Mouse (Mus musculus): ENCODE measurements around the gene Ano6.

Ano6 gene

GRCm38 (mm10) chr15:95798266-95798665 lies 7.6 kb downstream of the Ano6 start:
- no peak for DNase-seq

DNA sequence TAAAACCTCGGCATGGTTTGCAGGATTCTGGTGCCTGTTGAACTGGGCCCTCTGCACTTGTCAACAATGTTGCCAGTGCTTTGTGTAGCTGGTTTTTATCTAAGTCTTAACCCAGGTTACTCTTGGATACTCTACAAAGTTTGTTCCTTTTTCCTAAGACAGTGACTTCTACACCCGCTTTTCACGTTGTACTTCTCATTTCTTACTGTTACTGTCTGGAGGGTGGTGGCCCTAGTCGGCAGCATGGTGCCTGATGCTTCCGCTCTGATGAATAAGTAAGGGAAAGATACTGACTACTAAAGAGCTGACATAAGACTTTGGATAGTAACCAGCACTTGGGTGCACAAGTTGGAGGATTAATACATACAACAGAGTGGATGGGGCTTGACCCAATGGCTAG lies 9.0 kb downstream of the Ano6 start:
- no peak for DNase-seq

DNA sequence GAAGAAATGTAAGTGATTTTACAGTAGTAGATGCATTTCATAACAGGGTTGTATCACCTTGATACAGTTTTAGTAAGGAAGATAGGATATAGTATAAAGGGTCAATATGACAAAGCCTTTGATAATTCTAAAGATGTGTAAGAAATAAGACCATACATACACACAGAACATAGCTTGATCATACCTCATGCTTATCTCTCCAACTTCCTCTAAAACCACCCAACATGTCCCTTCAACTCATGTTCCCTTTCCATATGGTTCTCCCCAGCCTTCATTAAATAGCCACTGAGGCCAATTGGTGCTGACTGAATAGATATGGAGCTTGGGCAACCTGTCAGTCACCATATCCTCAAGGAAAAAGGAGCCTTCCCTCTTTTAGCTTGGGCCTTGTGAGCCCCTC lies 9.4 kb downstream of the Ano6 start:
- DNase-seq = no peak

DNA sequence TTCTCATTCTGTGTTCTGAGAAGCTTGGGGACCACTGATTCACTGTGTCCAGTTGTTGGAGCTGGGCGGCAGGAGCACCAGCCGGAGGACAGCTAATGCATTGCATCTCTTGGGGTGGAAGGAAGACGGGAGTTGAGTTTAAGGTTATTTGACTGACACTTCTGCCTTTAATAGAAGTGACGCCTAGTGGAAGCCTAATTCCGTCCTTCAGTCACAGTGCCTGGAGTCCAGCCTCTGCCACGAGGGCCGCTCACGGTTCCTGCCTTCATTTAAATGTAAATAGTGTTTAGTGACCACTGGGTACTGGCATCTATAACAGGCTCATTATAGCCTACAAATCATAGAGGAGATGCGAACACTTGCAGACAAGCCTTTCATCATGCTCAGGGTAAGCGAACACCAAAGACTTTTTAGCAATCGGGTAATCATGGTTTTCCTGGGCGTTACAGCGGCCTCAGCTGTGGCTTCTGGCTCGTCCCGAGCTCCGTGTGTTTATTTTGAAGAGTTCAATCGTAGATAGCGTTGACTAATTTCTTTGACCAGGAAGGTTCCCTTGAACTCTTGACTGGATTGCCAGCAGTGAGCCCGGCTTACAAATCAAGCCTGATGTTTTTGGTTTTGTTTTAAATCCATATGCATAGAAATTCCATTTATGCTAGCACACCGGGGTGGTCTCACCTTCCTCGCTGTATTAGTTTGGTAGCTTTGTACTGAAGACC lies 10.8 kb downstream of the Ano6 start:
- DNase-seq = no peak

DNA sequence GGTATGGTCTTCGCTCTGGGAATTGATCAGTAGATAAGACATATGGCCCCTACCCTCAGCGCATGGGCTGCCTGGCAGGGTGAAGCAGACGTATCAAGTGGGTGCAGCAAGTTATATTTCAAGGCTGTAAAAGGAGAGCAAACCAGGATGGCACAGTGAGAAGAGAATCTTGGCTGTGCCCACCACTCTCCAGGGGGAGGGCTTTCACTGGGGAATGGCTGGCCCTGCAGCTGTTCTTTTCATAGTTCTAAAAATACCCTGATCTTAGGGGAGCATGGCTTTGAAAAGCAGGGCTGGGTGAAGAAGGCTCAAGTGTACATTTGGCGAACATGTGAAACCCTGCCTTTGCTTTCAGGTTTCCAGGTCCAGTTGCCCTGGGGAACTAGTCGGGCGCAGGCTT lies 11.5 kb downstream of the Ano6 start:
- no peak for DNase-seq

- peak; percentile 27 for DNase-seq
Measured at GRCm38 (mm10) chr15:95802762-95803161, 12.1 kb downstream of the Ano6 start.

- no peak for DNase-seq
Measured at GRCm38 (mm10) chr15:95803484-95803883, 12.8 kb downstream of the Ano6 start.

DNA sequence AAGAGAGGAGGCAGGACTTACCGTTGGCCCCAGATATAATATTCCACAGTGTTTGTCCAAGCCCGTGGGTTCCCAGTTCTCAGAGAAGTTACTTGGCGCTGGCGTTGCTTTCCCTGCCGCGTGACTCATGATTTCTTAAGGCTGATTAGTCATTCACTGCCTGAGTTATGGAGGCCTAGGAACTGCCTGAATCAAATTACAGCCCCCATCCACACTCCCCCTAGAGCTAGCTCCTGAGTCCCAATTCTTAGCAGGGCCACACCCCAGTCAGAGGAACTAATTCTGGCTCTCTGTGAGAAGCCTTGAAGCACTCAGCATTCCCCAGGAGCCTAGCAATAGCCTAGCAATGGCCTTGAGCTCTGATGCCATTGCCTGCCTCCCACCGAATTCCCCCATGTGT lies 13.6 kb downstream of the Ano6 start:
- DNase-seq = peak; percentile 70

DNA sequence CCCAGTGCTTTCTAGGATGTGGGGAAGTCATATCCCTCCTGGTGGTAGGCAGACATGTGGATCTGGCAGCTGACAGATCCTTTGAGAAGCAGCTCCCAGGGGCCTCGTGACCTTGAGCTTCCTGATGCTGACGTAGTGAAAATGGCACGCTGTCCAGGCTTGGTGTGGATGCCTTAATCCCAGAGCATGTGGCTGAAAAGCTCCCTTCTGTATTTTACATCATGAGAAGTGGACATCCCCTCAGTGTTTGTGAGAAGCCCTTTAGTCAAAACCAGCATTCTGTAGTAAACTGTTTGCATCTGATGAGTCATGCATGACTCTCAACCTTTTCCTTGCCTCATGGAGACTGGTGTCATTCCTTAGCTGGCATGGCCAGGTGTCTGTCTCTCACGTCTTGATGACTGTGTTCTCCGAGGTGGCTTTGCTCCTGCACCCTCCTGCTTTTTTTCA lies 14.4 kb downstream of the Ano6 start:
- DNase-seq = peak; percentile 27

- no peak for DNase-seq
Measured at GRCm38 (mm10) chr15:95807908-95808307, 17.3 kb downstream of the Ano6 start.

- DNase-seq = no peak
Measured at GRCm38 (mm10) chr15:95810357-95810761, 19.7 kb downstream of the Ano6 start.

GRCm38 (mm10) chr15:95812821-95813571 lies 22.4 kb downstream of the Ano6 start:
- DNase-seq = no peak

DNA sequence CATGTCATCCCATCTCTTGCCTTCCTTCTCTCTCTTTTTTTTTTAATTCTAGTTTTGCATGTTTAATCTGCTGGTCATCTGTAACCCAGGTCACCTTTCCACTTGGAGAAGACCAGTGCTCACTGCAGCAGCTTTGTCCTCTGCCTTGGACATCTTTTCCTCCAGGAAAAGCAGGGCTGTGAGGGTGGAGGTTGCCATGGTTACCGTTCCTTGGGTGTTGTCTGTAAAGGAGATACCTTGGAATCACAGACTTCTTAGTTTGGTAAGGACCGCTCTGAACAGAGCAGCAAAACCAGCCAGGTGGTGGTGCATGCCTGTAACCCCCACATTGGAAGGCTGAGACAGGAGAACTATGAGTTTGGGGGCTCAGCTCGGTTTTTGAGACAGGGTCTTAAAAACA lies 26.9 kb downstream of the Ano6 start:
- DNase-seq = no peak

DNA sequence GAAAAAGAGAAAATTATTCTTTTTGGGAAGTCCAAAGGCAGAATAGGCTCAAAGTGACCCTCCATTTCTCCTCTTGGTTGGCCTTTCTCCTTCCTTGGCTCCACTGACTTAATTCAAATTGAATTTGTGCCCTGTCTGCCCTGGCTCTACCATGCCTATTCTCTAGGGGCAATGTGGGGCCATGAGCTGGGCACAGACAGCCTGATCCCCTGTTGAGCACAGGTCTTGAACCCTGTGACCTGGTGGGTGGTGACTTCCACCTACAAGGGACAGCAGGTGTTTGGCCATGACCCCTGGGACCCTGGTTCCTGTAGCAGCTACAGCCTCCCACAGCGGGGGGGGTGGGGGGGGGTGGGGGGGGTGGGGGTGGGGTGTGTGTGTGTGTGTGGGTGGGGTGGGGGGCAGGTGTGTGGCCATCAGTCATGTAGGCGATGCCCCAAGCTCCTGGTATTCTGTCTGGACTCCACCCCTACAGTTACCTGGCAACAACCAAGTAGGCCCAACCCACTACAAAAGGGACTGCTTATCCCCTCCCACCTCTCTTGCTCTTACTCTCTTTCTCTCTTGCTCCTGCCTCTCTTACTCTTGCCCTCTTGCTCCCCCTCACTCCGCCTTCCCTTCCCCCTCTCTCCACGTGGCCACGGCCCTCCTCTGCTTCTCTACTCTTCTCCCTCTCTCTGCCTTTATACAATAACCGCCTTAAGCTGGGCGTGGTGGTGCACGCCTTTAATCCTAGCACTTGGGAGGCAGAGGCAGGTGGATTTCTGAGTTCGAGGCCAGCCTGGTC lies 28.8 kb downstream of the Ano6 start:
- no peak for DNase-seq

DNA sequence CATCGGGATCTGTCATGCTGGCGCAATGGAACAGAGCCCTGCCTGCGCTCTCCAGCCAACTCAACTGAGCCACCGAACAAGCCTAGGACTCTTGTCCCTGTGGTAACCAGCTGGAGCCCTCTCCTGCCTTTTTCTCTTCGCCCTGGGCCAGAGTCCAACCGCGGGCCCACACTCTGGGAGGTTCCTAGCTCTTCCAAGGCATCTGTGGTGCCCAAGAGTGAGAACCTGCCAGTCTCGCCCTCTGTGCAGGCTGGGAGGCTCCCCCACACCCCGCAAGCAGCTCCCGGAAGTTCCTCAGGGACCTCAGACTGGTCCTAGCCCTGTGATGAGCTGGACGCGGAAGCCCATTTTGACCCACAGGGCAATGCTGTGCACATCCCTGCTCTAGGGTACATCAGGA lies 29.5 kb downstream of the Ano6 start:
- no peak for DNase-seq

- DNase-seq = no peak
Measured at GRCm38 (mm10) chr15:95820678-95821077, 30.0 kb downstream of the Ano6 start.

- no peak for DNase-seq
Measured at GRCm38 (mm10) chr15:95822099-95822498, 31.5 kb downstream of the Ano6 start.

DNA sequence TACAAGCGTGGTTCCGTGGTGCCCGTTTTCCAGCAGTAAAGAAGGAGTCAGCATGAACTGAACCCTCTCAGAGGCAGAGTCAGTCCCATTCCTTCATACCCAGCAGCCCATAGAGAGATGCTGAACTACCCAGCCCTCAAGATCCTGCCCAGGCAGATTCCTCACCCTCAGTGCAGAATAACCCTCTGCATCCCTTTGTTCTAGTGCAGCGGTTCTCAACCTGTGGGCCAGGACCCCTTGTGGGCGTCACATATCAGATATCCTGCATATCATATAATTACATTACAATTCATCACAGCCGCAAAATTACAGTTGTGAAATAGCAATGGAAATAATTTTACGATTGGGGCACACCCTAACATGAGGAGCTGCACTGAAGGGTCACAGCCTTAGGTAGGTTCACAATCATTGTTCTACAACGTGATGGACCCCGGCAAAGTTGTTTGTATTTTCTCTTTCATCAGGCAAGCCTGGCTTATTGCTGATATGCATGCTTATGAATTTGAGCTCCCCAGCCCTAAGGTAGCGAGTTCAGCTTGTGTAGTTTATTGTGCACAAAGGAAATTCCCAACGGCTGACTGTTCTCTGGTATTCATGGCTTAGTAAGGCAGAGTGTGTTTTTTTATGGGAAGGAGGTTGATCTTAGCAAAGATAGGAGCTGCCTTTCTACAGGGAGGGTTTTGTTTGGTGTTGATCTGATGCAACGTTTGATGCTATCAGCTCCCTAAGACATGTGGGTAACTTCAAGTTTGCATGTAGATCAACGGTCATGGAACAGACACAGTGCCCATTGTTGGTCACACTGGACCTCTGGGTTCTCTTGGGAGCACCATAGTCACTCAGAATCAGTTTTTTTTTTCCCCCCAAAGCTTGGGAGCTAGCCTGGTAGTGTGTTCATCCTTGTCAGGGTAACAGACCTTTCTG lies 33.0 kb downstream of the Ano6 start:
- DNase-seq = no peak

DNA sequence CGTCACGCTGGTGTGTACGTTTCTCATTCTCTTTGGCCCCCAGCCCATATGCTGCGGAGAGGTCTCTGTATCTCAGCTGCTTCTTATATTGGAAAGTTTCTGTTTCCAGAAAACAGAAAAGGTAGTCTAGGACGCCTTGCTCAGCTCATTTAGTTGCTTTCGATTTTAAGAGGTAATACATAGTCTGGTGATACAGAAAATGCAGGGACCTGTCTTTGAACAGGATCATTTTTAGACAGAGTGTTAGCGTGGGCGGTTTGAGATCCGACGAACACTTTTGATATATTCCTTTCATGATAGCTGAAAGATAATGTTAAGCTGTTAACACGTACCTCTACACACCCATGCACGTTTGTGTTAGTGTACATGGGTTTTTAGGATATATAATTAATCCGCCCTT lies 35.9 kb downstream of the Ano6 start:
- no peak for DNase-seq

DNA sequence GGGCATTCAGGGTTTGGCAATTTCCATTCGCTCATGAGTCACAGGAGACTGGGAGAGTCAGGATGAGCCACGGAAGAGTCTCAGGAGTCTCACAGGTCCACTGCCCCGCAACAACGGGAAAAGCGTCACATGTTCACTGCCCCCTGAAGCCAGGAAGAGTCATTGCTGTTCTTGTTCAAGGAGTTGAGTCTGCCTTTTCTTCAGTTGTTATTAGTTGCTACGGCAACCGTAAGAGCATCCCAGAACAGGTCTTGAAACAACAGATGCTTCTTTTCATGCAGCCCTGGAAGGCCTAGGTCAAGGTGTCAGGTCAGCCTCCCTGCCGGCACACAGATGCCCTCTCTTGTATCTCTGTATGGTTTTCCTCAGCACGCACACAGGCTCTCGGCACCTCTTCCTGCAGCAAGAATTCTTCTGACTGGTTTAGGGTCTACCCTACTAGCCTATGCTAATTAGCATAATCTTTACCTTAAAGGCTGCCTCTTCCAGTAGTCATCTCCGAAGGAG lies 36.9 kb downstream of the Ano6 start:
- no peak for DNase-seq

GRCm38 (mm10) chr15:95828018-95828646 lies 37.5 kb downstream of the Ano6 start:
- peak; percentile 50 for DNase-seq

Measured in kidney, adult 18-20 months (tissue).